Mouse (Mus musculus): ENCODE data around the gene Ugt1a5. TPM values are rescaled to one million over a fixed set of nuclear protein-coding genes. Genes with fewer than 3 reads are reported as not detected.

The Ugt1a5 gene
- polyA plus RNA-seq, 1 experiment from 2014 or later, result not detected

DNA sequence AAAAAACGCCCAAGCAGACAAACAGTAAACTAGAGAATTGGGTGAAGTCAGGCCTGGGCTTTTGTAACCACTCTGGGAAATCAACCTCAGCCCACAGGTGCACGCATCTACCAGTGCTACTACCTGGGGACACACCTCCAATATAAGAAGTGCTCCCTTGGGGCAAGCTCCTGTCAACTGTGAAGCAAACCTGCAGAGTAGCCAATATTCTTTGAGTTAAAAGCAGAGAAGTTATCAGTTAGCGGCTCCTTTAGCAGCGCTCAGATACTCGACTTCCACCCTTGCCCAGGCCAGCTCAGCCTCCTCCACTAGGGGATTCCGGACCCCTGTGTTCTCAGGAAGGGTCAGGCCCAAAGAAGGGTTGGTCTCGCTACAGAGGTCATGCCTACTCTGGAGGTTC, 95.9 kb downstream of the Ugt1a5 start:
- 90% methylated on average over 7 of the region's 7 CpGs for WGBS
- H3K36me3 ChIP-seq, result peaks cover 65% of the 10 kb centered on the region
- no peaks in the 10 kb centered on the region for H3K27me3 ChIP-seq
- no peak for ATAC-seq (replicated peaks)
- H3K9me3 ChIP-seq, result 0 out of 2 replicates have a peak, but pooled peaks cover 5% of the 10 kb centered on the region
- H3K9ac ChIP-seq (replicated peaks), result no peak overlapping the region
- no peak overlapping the region for H3K4me2 ChIP-seq (replicated peaks)
- H3K4me3 ChIP-seq, result no peak overlapping the region
- H3K4me1 ChIP-seq, result no peaks in the 10 kb centered on the region
- H3K27ac ChIP-seq (replicated peaks), result no peak overlapping the region

DNA sequence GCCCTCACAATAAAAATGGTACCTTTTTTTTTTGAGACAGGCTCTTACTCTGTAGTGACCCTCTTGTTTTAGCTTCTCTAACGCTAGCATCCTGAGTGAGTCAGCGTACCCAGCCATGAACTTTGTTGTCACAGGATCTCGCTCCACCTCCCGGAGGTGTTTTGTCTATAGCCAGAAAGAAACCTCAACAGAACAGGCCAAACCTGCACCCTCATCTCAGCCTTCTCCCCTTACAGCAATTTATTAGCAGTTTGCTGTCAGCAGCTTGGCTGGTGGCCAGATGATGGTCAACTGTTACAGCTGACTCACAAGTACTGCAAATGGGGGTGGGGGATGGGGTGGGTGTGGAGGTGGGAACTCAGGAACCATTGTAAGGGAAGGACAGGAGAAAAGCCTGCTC, 96.4 kb downstream of the Ugt1a5 start:
- WGBS, result 85% methylated on average over 4 of the region's 4 CpGs
- ATAC-seq (replicated peaks), result no peak
- H3K36me3 ChIP-seq, result peaks cover 71% of the 10 kb centered on the region
- no peaks in the 10 kb centered on the region for H3K4me1 ChIP-seq
- H3K4me2 ChIP-seq (replicated peaks), result no peak overlapping the region
- no peak overlapping the region for H3K27ac ChIP-seq (replicated peaks)
- H3K9ac ChIP-seq (replicated peaks), result no peak overlapping the region
- H3K4me3 ChIP-seq, result no peak overlapping the region
- H3K9me3 ChIP-seq, result 0 out of 2 replicates have a peak, but pooled peaks cover 5% of the 10 kb centered on the region
- no peaks in the 10 kb centered on the region for H3K27me3 ChIP-seq

DNA sequence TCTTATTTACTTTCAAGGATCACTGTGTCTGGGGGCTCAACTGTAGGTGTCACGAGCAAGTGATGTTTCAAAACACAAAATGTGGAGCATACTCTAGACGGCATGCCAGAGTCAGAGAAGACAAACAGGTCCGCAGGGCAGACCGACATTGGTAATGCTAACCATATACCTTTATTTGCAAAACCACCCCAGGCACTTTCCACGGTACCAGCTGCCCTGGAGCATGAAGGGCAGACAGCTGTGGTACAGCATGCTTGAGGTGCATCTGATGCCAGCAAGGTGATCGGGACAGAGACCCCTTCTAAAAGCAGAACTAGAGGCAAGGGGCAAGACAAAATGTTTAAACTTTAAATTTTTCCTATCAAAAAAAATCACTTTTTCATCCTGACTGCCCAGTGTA, 97.1 kb downstream of the Ugt1a5 start:
- H3K27ac ChIP-seq (replicated peaks), result no peak overlapping the region
- no peaks in the 10 kb centered on the region for H3K4me1 ChIP-seq
- H3K9ac ChIP-seq (replicated peaks), result no peak overlapping the region
- no peak overlapping the region for H3K4me2 ChIP-seq (replicated peaks)
- no peak for ATAC-seq (replicated peaks)
- no peaks in the 10 kb centered on the region for H3K27me3 ChIP-seq
- no peaks in the 10 kb centered on the region for H3K9me3 ChIP-seq
- H3K36me3 ChIP-seq, result peaks cover 78% of the 10 kb centered on the region
- 75% methylated on average over 6 of the region's 6 CpGs for WGBS
- H3K4me3 ChIP-seq, result no peak overlapping the region

- no peaks in the 10 kb centered on the region for H3K4me1 ChIP-seq
- H3K4me3 ChIP-seq, result no peak overlapping the region
- no peak overlapping the region for H3K9ac ChIP-seq (replicated peaks)
- H3K27me3 ChIP-seq, result no peaks in the 10 kb centered on the region
- WGBS, result 91% methylated on average over 5 of the region's 5 CpGs
- peaks cover 86% of the 10 kb centered on the region for H3K36me3 ChIP-seq
- no peak for ATAC-seq (replicated peaks)
- no peaks in the 10 kb centered on the region for H3K9me3 ChIP-seq
- H3K4me2 ChIP-seq (replicated peaks), result no peak overlapping the region
- no peak overlapping the region for H3K27ac ChIP-seq (replicated peaks)
Measured at GRCm38 (mm10) chr1:88263778-88264177, 98.0 kb downstream of the Ugt1a5 start.

DNA sequence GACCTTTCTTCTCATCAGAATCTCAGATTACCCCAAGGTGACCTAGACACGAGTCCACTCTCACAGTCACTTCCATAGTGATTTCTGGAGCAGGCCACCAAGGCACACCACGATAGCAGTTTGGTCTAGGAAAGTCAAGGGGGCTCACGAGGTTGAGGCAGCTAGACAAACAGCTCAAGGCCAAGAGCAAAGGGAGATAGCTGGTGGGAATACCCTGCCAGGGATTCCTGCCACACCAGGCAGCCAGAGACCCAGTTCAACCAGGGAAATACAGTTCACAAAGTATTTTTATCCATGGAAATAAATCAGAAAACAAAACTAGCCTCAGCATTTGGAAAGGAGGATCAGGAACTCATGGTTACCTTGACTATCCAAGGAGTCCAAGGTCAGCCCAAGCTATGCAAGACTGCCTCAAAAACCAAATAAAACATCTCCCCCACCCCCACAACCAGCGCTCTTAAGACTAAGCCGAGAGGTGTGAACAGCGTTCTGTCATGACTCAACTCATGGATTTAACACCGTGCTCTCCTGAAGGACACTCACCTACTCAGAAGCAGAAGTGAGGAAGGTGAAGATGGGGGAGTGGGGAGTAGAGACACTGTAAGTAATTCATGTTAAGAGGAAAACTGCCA, 98.5 kb downstream of the Ugt1a5 start:
- peaks cover 92% of the 10 kb centered on the region for H3K36me3 ChIP-seq
- H3K4me3 ChIP-seq, result no peak overlapping the region
- no peaks in the 10 kb centered on the region for H3K9me3 ChIP-seq
- no peak overlapping the region for H3K9ac ChIP-seq (replicated peaks)
- 92% methylated on average over 7 of the region's 7 CpGs for WGBS
- no peak overlapping the region for H3K4me2 ChIP-seq (replicated peaks)
- H3K4me1 ChIP-seq, result no peaks in the 10 kb centered on the region
- ATAC-seq (replicated peaks), result no peak
- H3K27ac ChIP-seq (replicated peaks), result no peak overlapping the region
- H3K27me3 ChIP-seq, result no peaks in the 10 kb centered on the region

DNA sequence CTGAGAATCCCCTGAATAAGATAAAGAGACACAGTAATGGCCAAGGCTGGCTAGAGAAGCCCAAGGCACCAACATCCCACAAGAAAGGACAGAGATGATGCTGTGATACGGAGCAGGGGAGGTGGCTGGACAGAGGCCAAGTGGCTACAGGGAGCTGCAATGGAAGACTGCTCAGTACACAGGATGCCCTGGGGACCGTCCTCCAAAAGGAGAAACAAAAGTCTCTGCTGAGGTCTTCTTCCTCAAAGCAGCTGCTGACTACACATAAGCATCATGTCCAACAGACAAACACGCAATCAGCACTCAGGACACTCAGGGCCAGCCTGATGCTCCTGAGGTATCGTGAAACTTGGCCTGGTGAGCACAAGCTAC, 99.0 kb downstream of the Ugt1a5 start:
- Histone ChIP-seq H3K36me3 (peaks cover 93% of the 10 kb centered on the region), H3K4me2 (replicated peaks) (no peak overlapping the region), H3K4me1 (no peaks in the 10 kb centered on the region), H3K9ac (replicated peaks) (no peak overlapping the region), H3K27ac (replicated peaks) (no peak overlapping the region), H3K9me3 (no peaks in the 10 kb centered on the region), H3K27me3 (no peaks in the 10 kb centered on the region), H3K4me3 (no peak overlapping the region)
- ATAC-seq (replicated peaks), result no peak
- WGBS, result 78% methylated on average over 4 of the region's 4 CpGs

DNA sequence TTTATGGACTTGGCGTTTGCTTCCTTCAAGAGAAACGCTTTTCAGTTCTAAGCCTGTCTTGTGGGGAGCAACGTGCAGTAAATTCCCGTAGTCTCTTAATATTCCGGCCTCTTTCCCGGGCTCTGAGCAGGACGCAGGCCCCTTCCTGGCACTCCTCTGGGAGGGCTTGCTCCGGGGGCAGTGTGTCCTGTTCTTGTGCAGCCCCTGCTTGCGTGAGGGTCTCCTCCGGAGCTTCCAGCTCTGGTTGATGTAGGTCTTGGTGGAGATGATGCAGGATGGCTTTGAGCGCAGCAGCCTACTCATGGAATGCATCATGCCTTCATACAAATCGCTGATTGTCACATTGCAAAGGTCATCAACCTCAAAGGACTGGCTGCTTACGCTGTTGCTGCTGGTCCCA, 100.3 kb downstream of the Ugt1a5 start:
- no peak for ATAC-seq (replicated peaks)
- Histone ChIP-seq H3K27me3 (no peaks in the 10 kb centered on the region), H3K4me3 (no peak overlapping the region), H3K27ac (replicated peaks) (no peak overlapping the region), H3K36me3 (peaks cover 88% of the 10 kb centered on the region), H3K4me1 (no peaks in the 10 kb centered on the region), H3K4me2 (replicated peaks) (no peak overlapping the region), H3K9me3 (no peaks in the 10 kb centered on the region), H3K9ac (replicated peaks) (no peak overlapping the region)
- WGBS, result 90% methylated on average over 13 of the region's 13 CpGs

DNA sequence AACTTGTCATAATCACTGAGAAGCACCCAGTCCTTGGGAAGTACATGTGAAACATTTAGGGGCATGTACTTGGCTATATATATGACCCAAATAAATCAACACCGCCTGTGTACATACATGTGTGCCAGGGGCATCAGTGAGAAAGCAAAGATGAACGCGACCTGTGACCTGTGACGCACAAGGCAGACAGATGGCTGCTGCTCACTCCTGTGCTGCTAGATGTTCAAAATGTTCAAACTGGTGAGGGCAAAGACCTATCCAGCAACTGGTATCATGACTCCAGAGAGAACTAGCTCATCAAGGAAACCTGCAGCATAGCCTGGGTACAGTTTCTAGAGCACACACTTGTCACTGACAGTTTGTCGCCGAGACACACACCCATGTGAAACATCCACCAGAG, 101.7 kb downstream of the Ugt1a5 start:
- Histone ChIP-seq H3K36me3 (peaks cover 81% of the 10 kb centered on the region), H3K4me2 (replicated peaks) (no peak overlapping the region), H3K27me3 (no peaks in the 10 kb centered on the region), H3K9me3 (no peaks in the 10 kb centered on the region), H3K9ac (replicated peaks) (no peak overlapping the region), H3K4me1 (no peaks in the 10 kb centered on the region), H3K27ac (replicated peaks) (no peak overlapping the region), H3K4me3 (no peak overlapping the region)
- ATAC-seq (replicated peaks), result no peak
- WGBS, result 94% methylated on average over 6 of the region's 6 CpGs

DNA sequence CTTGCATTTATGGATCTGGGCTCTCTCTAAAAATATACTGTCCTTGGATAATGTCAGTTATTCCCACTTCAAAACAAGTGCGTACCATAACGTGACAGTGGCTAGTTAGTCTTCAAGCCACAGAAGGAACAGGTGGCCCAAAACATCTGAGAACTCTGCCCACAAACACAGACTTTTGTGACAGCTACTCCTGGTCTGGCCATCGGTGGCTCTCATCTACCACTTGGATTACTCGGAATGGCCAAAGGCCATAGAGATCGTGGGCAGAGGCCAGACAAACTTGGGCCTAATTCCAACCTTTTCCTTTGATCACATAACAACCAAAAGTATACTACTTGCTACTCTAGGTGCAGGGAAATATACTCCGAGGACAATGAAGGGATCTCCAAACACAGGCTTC, 102.3 kb downstream of the Ugt1a5 start:
- Histone ChIP-seq H3K9me3 (no peaks in the 10 kb centered on the region), H3K4me1 (no peaks in the 10 kb centered on the region)
- no peak for ATAC-seq (replicated peaks)

More for the DNA sequence above, 102.3 kb downstream of the Ugt1a5 start:
- Histone ChIP-seq H3K36me3 (peaks cover 80% of the 10 kb centered on the region), H3K27ac (replicated peaks) (no peak overlapping the region), H3K4me3 (no peak overlapping the region), H3K4me2 (replicated peaks) (no peak overlapping the region), H3K9ac (replicated peaks) (no peak overlapping the region), H3K27me3 (no peaks in the 10 kb centered on the region)
- WGBS, result 89% methylated on average over 6 of the region's 6 CpGs

Other genes starting within 250 kb of the Ugt1a5 start
- gene Usp40, start 157.5 kb upstream of the Ugt1a5 start, polyA plus RNA-seq (2015; fragmentation: Nextera tagmentation; extraction: Ambion mirVana), result 26.7 and 27.2 TPM in 2 replicates
- not detected in 2 replicates for gene Ugt1a10, start 110.6 kb upstream of the Ugt1a5 start, polyA plus RNA-seq (2015; fragmentation: Nextera tagmentation; extraction: Ambion mirVana)
- gene Ugt1a9, start 95.2 kb upstream of the Ugt1a5 start, polyA plus RNA-seq (2015; fragmentation: Nextera tagmentation; extraction: Ambion mirVana), result 0.15 TPM in 1 of 2 replicates, not detected in the other
- gene Ugt1a8, start 78.2 kb upstream of the Ugt1a5 start, polyA plus RNA-seq (2015; fragmentation: Nextera tagmentation; extraction: Ambion mirVana), result not detected in 2 replicates
- 0.60 and 1.1 TPM in 2 replicates for gene Ugt1a7c, start 71.0 kb upstream of the Ugt1a5 start, polyA plus RNA-seq (2015; fragmentation: Nextera tagmentation; extraction: Ambion mirVana)
- 2.1 and 2.3 TPM in 2 replicates for gene Ugt1a6b, start 62.8 kb upstream of the Ugt1a5 start, polyA plus RNA-seq (2015; fragmentation: Nextera tagmentation; extraction: Ambion mirVana)
- gene Ugt1a6a, start 31.2 kb upstream of the Ugt1a5 start, polyA plus RNA-seq (2015; fragmentation: Nextera tagmentation; extraction: Ambion mirVana), result 2.3 and 4.4 TPM in 2 replicates
- not detected in 2 replicates for gene Ugt1a2, start 34.6 kb downstream of the Ugt1a5 start, polyA plus RNA-seq (2015; fragmentation: Nextera tagmentation; extraction: Ambion mirVana)
- gene Dnajb3, start 39.8 kb downstream of the Ugt1a5 start, polyA plus RNA-seq (2015; fragmentation: Nextera tagmentation; extraction: Ambion mirVana), result 13.7 TPM in 2 replicates
- not detected in 2 replicates for gene Ugt1a1, start 45.9 kb downstream of the Ugt1a5 start, polyA plus RNA-seq (2015; fragmentation: Nextera tagmentation; extraction: Ambion mirVana)
- 0.73 and 0.88 TPM in 2 replicates for gene Mroh2a, start 61.0 kb downstream of the Ugt1a5 start, polyA plus RNA-seq (2015; fragmentation: Nextera tagmentation; extraction: Ambion mirVana)
- 115 and 118 TPM in 2 replicates for gene Hjurp, start 111.6 kb downstream of the Ugt1a5 start, polyA plus RNA-seq (2015; fragmentation: Nextera tagmentation; extraction: Ambion mirVana)
- gene Trpm8, start 111.6 kb downstream of the Ugt1a5 start, polyA plus RNA-seq (2015; fragmentation: Nextera tagmentation; extraction: Ambion mirVana), result 0.06 and 0.11 TPM in 2 replicates
- gene Spp2, start 240.9 kb downstream of the Ugt1a5 start, polyA plus RNA-seq (2015; fragmentation: Nextera tagmentation; extraction: Ambion mirVana), result 0.41 TPM in 1 of 2 replicates, not detected in the other

Data from forebrain, embryonic 15.5 days (tissue).